Mouse (Mus musculus) right cerebral cortex, adult 2 months (tissue): ENCODE measurements around the gene Opn1sw.
"Not testable (repeated sequence)": the region's sequence is repeated elsewhere in the genome, so short reads cannot be mapped to it uniquely, and the experiment has no call there.

Experiments
- DNase-seq, 2 experiments: peaks; one replicate each; pipeline ENCODE4 v3.0.0; 2021 to 2022; ENCODE audit warnings: low spot score in 2 of 2

The Opn1sw gene

DNA sequence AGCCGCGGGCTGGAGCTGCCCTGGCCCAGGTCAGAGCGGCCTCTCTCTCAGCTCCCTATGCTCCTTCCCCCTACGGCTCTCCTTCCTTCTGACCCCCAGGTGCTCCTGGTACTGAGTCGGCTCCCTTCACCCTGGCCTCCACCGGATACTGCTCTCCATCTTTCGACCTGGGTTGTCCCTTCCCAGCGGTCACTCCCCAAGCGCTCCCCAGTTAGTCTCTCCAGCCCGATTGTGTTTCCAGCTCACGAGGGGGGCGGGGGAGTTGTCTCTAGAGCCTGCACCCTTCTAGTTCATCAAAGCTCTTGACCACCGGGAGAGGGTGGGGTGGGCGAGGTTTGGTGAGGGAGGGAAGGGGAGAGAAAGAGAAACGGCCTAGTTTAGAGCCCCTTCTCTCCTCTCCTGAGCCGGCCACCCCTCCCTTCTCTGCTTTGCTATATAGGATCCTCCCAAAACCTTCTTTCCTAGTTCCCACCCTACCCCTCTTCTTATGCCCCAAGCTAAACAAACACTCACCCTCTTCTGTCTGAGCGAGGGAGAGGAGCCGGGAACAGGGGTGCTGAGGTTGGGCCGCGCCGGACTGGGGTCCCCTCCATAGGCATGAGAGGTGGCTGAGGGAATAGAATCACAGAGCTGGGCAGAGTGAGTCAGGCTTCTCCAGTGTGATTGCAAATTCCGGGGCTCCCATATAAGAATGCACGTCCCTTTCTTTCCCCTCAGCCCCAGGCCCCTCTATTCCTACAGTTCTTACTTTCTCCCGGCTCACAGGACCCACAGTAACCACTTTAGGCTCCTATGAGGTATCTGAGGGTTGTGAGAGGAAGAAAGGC lies 8.7 kb upstream of the Opn1sw start:
- DNase-seq: no peak

DNA sequence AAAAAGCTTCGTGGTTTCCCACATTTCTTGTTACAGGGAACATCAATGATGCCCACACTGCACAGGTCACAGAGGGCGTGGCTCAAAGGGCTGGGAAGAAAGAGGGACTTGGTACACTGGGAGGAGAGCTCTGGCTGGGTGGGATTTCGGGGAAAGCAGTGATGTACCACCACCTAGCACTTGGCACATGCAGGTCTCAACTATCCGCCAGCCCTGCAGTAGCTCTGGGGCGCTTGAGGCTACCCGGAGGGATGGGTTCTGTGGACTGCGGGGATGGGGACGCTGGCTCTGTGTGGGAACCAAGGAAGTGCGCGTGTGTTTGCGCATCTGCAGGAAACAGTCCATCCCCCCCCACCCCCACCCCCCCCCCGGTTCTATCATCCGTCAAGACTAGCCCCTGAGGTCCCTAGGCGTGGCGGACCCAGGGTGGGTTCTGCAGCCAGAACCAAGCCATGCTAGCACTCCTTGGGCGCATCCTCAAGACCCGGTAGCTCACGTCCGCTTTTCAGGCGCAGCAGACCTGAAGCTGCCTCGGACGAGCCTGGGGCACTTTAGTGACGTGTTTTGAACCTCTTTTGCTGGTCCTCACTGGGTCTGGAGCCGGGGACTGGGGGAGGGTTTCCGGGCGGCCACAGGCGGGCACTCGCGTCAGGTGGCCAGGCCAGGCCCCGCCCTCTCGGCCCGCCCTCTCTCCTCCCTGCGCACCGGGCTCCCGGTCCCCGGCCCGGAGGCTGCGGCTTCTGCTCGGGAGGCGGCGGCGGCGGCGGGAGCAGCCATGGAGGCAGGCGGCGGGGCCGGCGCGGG lies 7.8 kb upstream of the Opn1sw start, which contains the start of gene Ccdc136:
Ccdc136 (plus strand) TSS at position 400 of the 804 bp plus-strand sequence.
- DNase-seq: peak; percentile 78 to 82

DNA sequence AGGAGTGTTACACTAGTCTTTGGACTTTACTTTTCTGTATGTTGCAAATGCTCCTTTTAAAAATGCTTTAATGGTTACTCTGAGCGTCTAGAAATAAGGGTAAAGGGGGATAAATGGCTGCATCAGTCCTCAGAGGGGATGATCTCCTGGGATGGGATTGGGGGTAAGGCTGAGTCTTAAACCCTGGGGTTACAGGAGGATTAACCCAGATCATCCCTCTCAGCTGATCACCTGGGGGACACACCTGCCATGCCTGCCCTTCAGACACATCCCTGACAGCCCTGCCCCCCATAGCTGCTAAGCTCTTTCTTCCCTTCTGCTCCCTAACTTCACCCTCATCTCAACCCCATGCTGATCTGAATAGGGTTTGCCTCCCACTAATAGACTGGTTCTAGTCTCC lies 6.0 kb upstream of the Opn1sw start:
- no peak for DNase-seq

DNA sequence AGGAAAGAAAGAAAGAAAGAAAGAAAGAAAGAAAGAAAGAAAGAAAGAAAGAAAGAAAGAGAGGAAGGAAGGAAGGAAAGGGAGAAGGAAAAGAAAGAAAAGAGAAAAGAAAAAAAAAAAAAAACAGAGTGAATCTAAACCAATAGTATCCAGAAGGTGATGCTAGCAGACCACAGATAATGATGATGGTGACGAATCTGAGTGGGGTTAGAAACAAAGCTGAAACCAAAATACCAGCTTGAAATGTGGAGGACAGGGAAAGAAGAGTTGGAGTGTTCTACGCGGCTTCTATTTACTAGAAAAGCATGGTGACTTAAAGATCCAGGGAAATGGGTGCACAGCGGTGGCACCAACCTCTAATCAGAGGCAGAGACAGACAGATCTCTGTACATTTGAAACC lies 3.5 kb upstream of the Opn1sw start:
- no peak for DNase-seq

DNA sequence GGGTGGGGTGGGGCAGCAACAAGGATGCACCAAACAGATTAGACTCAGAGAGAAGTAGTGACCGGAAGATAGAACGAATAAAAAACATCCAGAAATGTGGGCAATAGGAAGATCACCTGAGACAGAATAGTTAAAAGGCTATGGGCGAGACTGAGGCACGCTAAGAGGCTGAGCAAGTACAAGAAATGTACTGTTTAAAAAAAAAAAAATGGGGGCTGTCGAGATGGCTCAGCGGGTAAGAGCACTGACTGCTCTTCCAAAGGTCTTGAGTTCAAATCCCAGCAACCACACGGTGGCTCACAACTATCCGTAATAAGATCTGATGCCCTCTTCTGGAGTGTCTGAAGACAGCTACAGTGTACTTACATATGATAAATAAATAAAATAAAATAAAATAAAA lies 3.0 kb upstream of the Opn1sw start:
- DNase-seq: not testable (repeated sequence)

DNA sequence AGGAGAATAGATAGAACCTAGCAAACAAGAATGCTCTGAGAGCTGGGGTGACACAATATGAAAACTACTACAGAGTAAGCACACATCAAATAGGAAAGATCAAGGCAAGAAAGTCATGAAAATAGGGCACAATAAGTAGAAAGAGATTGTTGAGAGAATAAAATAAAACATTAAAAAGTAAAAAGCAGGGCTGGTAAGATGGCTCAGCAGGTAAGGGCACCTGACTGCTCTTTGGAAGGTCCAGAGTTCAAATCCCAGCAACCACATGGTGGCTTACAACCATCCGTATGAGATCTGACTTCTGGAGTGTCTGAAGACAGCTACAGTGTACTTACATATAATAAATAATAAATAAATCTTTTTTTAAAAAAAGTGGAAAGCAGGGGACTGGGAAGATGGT lies 2.2 kb upstream of the Opn1sw start:
- DNase-seq: not testable (repeated sequence)

DNA sequence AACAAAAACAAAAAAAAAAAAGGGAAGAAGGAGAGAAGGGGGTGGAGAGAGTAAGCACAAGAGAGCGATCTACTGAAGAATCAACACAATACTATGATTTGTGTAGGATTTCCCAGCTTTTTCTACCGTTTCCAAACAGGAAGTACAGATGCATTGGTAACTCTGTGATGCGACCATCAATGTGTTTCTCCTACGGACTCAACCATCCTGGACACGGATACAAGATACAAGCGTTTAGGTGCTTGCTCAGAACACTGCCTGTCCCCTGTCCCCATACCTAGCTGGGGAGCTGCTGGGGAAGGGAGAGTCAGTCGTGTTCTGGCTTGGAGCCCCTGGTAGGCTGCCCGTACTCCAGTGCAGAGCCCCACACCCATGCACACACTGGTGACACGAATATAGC lies 1.2 kb upstream of the Opn1sw start:
- no peak for DNase-seq

DNA sequence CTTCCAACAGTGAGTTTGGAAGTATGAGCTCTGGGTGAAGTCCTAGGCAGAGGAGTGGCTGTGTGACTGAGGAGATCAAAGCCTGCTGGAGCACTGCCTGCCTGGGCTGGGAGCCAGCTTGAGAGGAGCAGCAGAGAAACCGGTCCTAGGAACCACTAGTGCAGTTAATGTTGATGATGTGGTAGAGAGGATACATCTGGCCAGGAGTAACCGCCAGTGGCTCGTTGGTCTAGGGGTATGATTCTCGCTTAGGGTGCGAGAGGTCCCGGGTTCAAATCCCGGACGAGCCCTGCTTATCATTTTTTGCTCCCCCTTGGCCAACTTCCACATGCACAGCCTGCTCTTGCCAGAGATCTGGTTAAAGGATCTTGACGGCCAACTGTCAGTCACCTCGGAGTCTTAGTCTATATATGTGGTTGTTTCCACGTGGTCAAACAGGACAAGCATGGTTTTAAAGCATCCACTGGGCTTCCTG lies 375 bp upstream of the Opn1sw start:
- DNase-seq: peak; percentile 78 to 84

DNA sequence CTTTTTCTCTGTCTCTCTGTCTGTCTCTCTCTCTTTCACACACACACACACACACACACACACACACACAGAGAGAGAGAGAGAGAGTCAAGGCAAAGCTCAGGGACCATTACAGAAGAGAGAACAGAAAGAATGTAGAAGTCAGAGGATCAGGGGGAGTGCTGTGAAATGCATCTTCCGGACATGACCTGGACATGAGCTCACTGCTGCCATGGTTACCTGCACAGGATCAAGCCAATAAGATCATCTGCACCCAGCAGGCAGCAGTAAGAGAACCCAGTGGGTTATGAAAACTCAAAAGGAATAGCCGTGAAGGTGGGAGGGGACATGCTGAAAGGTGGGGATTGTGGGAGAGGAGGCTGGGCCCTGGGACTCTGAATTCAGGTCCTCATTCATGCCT lies 5.8 kb downstream of the Opn1sw start:
- no peak for DNase-seq

DNA sequence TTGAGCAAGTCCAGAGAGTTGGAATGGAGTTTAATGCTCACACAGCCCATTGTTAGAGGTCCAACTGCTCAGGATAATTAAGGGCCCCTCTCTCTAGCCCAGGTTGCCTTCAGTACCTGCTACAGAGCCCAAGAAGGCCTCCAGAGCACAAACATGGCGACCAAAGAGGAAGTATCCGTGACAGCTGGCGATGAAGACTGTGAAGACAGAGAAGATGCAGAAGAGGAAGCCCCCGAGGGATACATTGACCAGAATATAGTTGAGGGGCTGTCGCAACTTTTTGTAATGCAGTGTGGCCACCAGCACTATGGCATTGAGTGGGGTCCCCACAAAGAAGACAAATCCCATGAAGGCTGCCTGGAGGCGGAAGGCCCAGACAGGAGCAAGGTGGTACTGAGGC lies 8.3 kb downstream of the Opn1sw start:
- DNase-seq: no peak

DNA sequence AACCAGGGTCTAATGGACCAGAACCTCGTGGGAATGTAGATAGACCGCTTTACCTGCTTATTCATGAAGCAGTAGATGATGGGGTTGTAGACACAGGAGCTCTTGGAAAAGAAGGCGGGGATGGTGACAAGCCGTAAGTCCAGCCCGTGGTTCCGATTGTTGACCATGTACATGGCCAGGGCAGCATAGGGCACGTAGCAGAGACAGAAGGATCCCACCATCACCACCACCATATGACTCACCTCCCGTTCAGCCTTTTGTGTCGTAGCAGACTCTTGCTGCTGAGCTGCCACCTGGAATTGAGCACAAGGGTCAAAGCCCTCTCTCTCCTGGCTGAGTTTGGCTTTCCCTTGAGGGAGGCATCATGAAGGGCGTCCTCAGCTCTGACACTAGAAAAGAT lies 9.6 kb downstream of the Opn1sw start:
- no peak for DNase-seq

DNA sequence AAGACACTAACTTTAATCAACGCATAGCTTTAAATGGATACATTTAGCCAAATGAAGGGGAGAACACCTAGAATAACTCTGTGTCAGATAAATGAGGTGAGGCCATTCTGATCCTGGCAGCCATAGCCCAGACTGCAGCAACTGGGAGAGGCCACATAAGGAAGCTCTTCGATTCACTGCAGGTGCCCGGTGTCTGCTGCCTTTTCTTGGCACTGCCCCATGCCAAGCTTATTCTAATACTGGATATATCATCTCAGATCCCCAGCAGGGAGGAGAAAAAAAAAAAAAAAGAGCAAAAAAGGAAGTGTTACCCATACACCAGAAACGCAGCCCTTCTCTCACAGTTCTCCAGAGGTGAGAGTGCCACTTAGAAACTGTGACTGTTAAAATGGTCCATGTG lies 10.9 kb downstream of the Opn1sw start:
- no peak for DNase-seq

DNA sequence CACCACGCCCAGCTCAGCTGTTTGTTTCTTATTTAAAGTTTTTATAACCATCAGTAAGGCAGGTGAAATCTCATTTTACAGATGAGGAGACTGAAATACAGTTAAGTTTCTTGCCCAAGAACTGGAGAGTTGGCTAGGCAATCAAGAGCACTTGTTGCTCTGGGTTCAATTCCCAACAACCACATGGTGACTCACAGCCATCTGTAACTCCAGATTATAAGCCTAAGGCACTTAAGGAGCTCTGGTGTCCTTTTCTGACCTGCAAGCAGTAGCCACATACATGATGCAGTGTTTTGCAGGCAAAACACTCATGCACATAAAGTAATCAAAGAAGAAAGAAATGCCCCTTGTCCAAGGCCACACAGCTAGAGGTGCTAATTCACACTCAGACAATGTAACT lies 23.0 kb downstream of the Opn1sw start:
- no peak for DNase-seq

DNA sequence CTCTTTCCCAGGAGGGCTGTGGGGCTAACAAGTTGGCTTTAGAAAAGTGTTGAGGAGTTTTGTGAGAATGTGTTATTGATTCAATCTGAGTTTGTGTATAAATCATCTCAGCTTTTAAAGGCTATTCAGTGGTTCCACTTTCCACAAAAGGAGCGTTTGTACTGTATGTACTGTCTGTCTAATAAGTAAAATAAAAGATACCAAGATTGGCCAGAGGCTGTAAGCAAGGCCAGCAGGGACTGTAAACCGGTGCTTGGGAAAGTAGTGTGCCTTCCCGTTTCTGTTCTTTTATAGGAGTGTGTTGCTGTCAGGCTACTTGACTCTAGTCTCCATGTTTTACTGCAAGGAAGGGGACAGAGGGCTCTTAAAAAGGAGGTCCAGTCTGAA lies 25.1 kb downstream of the Opn1sw start:
- DNase-seq: no peak

DNA sequence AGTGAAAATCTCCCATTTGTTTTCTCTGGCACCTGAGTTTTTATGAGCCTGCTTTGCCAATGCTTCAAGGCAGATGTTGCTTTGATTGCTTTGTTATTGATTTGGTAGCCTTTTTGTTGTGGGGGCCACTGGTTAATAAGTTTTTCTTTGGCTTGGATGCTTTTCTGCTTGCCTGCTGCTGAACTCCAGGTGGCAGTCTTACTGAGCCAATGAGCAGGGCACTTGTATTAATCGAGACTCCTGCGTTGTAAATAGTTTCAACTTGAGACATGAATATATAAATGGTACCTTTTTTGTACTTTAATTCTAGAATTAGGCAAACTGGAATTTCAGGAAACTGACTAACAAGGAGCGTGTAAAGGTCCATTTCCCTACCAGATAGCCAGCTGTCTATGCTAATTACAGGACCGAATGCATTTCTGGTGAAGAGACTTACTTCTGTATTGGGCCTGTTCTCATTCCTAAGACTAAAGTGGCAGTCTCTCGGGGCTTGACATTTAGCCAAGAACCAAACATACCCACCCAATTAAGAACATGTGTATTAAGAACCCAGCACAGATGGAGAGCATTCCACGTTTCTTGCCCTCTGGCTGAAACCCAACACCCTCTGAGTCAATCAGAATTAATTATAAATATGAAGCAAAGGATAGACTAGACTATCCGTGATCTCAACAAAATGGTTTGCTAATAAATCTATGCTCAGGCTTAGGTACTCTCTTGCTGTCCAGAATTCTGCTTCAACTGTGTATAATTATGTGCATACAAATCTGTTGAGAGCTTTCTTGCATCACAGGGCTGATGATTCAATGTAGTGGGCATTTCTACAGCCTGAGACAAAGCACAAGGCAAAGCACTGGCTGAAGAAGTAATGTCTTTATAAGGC lies 25.8 kb downstream of the Opn1sw start:
- no peak for DNase-seq

DNA sequence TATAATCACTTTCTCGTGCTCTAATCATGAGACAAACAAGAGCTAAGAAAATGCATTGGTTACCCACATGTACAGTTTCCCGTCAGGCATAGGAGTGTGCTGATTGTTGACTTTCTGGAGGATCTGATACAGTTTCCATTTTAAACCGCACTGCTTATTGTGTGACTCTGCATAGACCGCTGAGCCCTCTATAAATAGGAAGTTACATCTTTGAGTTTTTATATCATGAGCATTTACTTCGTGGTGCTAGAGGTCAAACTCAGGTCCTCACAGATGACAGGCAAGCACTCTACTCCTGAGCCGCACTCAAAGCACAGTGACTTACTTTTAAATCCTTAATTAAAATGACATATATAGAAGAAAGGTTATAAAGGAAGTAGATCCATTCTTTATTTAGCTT lies 28.1 kb downstream of the Opn1sw start:
- no peak for DNase-seq

DNA sequence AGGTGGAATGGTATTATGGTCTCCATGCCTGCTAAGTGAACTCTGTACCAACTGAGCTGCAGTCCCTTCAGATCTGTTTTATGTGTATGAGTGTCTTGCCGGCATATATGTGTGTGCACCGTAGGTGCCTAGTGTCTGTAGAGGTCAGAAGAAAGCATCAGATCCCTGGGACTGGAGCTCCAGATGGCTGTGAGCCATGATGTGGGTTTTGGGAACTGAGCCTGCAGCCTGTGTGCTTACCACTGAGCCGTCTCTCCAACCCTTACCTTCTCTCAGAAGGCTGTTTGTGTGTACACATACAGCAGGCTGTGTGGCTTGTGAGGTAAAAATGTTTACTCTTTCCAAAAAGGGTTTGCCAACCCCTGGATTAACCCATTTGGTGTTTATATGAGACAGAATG lies 28.9 kb downstream of the Opn1sw start:
- DNase-seq: no peak

DNA sequence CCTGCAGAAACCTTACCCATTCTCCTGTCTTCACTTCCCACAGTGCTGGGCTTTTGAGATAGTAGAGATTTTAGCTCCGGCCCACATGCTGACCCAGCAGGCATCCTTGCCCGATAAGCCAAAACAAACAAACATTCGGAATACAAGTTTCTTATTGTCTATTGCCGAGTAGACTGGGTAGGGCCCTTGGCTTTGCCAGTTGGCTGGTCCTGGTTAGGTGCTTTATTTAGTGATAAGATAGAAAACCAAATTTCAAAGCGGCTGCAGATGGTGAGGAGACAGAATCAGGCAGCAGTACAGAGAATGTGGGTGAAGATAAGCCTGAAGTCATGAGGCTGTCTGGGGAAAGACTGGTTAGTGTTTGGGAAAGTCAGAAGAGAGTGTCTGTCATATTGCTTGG lies 35.5 kb downstream of the Opn1sw start:
- DNase-seq: no peak

DNA sequence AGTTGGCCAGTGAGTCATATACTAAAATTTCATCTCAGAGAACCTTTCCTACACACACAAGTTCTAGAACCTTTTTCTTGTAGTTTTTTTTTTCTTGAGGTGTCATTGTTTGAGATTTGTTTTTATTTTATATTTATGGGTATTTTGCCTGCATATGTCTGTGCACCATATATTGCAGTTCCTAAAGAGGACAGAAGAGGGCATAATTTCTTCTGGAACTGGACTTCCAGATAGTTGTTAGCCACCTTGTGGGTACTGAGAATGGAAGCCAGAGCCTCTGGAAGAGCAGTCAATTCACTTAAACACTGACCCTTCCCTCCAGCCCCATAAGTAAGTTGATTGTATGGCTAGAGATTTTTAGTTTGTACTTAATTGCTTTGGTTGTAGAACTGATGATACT lies 36.7 kb downstream of the Opn1sw start:
- DNase-seq: no peak

DNA sequence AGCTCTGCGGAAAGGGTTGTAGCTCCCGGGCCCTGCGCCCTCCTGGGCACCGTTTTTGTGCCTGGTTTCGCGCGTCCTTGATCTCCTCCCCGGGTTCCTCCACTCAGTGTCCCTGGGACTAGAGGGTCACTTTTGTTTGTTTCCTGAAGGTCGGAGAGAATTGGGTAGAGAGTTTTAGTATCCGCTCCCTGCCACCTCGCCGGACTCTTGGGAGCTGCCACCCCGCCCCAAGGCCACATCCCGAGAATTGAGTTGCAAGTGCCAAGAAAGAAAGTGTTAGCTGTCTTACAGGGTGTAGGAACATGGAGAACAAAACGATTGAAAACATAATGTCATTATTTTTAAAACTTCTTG lies 39.9 kb downstream of the Opn1sw start:
- DNase-seq: peak in 1 of 2 experiments; percentile 10

DNA sequence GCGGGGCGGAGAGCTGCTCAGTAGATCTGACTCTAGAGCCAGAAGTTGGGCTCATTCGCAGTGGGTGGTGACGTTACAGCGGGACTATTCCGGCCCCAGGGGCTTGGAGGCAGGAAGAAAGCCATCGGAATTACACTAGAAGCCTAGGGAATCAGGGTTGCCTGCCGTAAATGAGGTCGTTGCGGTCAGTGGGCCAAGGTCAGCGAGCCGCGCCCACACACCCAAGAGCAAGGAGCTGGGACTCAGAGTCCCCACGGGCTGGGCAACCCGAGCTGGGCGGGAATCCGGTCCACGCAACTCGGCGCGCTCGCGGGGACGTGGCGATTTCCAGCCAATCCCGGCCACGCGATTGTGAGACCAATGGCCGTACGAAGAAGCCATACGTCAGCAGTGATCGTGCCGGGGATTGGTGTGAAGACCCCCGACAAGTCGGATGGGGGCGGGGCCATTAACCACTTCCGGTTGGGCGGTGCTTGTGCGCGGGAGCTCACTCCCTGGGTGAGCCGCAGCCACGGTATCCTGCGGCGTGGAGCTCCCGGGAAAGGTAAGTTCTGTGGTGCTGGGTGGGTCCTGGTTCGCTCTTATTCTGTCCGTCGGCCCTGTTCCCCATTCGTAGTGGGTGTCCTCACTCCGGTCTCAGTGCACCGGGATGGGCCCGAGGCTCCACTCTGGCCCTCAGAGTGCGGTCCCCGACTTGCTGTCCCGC lies 40.5 kb downstream of the Opn1sw start, which contains the start of gene Calu:
Calu (plus strand) TSS at position 405 of the 706 bp plus-strand sequence.
- DNase-seq: peak; percentile 99 to 100
